Mouse (Mus musculus): ENCODE data around the gene Spon1.

Gene Spon1

GRCm38 (mm10) chr7:114065407-114066185 is 299.8 kb downstream of the Spon1 start:
- DNase-seq, result no peak

- DNase-seq, result peak; percentile 86 to 93
Measured at GRCm38 (mm10) chr7:114066529-114067178, 300.9 kb downstream of the Spon1 start.

DNA sequence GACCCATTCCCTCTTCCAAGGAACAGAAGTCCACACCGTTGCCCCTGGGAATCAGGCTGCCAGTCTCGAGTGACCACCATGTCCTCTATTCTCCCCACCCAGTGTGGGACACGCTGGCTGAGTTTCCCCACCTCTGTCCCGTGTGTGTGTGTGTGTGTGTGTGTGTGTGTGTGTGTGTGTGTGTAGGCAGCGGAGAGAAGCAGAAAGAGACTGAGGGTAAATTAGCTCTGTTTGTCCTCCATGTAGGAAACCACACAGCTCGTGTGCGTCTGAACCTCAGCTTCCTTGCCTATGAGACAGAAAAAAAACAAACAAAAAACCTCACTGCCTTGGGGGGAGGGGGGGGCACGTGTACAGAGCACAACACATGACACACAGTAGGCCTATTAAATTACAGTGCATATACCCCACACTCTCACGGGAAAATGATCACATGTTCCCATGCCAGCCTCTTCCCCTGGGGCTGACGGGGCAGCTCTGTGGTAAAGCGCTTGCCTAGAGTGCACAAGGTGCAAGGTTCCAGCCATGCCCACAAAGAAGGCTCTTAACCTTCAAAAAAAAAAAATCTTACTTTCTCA is 303.2 kb downstream of the Spon1 start:
- DNase-seq, result no peak

GRCm38 (mm10) chr7:114069726-114070457 is 304.1 kb downstream of the Spon1 start:
- no peak for DNase-seq

DNA sequence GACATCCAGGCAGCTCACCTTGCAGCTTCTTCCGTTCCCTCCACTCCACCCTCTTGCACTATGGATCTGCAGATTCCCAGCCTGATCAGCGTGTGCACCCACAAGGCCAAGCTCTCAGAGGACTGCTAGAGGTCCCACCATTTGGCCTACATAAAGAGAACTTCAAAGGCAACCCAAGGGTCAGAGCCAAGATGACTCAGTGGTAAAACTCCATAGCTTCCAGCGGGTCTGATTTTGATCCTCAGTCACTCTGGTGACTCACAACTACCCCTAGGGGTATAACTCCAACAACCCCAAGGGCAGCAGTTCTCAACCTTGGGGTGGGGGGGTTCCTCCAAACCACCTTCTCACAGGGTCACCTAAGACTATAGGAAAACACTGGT is 304.7 kb downstream of the Spon1 start:
- DNase-seq, result no peak

GRCm38 (mm10) chr7:114071395-114071794 is 305.6 kb downstream of the Spon1 start:
- no peak for DNase-seq

GRCm38 (mm10) chr7:114071851-114072616 is 306.2 kb downstream of the Spon1 start:
- DNase-seq, result no peak

DNA sequence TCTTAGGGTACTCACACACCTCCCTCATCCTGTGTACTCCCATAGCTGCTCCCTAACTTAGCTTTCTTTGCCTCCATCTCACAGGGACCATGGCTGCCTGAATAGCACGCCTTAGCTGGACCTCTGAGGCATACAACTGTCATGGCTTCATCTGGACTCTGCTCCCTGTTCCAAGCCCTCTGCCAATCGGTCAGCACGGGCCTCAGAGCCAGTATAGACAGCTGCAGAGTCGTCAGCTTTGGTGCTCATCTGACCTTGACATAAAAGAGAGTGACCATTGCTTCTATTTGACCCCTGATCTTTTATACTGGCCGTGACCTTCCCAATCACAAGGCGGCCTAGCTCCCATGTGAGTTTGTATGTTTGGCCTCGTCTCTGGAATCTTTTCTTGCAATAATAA is 308.3 kb downstream of the Spon1 start:
- no peak for DNase-seq

GRCm38 (mm10) chr7:114074595-114074994 is 308.8 kb downstream of the Spon1 start:
- no peak for DNase-seq

DNA sequence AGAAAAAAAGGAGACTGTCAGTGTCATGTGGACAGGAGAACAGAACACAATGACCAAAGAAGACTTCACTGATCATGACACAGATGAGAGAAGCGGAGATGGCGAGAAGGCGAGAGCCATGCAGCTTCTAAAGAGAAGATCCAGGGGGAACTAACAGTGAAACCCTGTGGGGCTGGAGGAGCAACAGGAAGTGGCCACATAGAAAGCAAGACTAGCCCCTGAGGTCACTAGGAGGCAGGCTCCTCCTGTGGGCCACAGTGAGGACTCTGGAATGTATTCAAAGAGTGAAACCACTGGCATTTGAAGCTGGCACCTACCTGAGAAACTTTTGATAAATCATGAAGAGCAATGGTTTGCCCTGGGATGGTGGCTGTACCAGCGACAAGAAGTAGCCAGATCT is 313.5 kb downstream of the Spon1 start:
- no peak for DNase-seq

DNA sequence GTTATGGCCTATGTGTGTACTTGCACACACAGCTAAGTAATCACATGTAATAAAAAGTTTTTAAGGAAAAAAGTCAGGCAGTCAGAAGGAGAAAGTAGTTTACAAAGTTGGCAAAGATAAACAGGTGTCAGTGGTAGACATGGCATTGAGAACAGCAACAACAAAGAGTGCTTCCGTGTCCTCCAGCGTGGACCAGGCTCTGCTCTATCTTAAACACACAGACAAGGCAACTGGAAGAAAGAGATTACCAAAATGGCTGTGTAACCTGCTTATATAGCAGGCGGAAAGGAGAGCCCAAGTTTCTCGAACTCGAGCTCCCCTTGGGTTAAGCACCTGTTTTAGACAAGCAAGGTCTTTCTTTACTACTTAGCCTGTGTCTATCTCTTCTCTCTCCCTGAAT is 314.5 kb downstream of the Spon1 start:
- DNase-seq, result no peak

- no peak for DNase-seq
Measured at GRCm38 (mm10) chr7:114081633-114082420, 316.0 kb downstream of the Spon1 start.

DNA sequence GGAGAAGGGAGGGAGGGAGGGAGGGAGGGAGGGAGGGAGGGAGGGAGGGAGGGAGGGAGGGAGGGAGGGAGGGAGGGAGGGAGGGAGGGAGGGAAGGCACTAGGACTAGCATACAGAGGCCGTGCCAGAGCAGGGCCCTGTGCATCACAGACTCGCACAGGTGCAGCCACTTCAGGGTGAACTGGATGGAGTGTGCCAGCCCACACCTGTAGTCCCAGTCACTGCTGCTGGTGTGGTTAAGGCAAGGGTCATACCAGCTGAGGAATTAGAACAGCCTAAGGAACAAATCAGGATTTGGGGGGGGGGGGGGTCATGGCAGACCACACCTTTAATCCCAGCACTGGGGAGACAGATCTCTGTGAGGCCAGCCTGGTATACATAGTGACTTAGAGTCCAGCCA is 317.3 kb downstream of the Spon1 start:
- no peak for DNase-seq

GRCm38 (mm10) chr7:114083760-114084159 is 318.0 kb downstream of the Spon1 start:
- DNase-seq, result no peak

GRCm38 (mm10) chr7:114086021-114086710 is 320.4 kb downstream of the Spon1 start:
- no peak for DNase-seq

- peak in 1 of 2 experiments; percentile 25 for DNase-seq
Measured at GRCm38 (mm10) chr7:114087341-114087740, 321.5 kb downstream of the Spon1 start.

- DNase-seq, result no peak
Measured at GRCm38 (mm10) chr7:114087986-114088385, 322.2 kb downstream of the Spon1 start.

DNA sequence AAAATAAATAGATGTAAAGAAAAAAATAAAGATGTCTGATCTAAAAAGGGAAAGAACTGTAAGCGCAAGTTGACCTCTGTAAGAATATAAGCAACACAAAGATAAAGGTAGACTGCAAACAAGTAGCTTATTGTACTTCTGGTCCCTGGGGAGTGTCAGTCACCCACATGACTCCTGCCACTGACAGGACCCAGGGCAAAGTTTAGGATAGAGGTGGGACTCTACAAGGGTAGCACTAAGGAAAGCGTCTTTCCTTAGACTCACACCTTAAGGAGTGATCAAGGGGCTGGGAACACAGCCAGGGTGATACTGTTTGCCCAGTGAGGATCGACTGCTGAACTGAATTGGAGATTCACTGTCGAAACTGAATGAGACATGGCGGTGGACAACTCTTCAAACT is 323.1 kb downstream of the Spon1 start:
- no peak for DNase-seq

GRCm38 (mm10) chr7:114090231-114090630 is 324.4 kb downstream of the Spon1 start:
- DNase-seq, result no peak

DNA sequence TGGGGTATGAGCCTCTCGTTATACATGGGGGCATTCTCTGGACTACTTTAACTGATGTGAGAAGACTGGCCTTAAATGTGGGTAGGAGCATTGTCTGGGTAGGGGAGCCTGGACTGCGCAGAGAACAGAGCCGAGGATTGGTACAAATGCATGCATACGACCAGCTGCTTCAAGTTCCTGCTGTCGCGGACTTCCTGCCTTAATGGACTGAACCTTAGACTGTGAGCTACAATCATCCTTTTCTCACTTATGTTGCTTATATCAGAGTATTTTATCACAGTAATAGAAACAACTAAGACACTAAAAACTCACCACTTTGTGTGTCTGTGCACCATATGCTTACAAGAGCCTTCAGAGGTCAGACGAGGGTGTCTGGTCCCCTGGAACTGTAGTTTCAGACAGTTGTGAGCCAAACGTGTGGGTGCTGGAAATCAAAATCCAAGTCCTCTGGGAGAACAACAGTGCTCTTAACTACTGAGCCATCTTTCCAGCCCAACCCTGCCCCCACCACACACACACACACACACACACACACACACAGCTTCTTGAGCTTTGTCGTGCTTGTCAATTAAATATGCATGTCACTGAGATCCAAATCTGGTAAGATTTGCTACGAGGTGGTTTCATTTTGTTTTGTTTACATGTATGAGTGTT is 325.2 kb downstream of the Spon1 start:
- DNase-seq, result no peak
